Mouse (Mus musculus) ES-E14 (cell line): ENCODE data around the gene Atxn1. TPM values are rescaled to one million over a fixed set of nuclear protein-coding genes. Genes with fewer than 3 reads are reported as not detected.

Source experiments
- DNase-seq: peaks from one replicate; pipeline ENCODE4 v3.0.0-alpha.2; 2013; ENCODE audit warnings: low read depth, low spot score
- H3K27ac ChIP-seq: 2 replicates; pipeline ENCODE4 v1.5.1; 2012; ENCODE audit warnings: low read depth, mild to moderate bottlenecking, low read length, moderate library complexity, mixed read lengths; ENCODE audit not compliant: poor library complexity, insufficient read depth, severe bottlenecking
- H3K36me3 ChIP-seq: 2 replicates; pipeline ENCODE4 v1.6.1; 2012; ENCODE audit warnings: mild to moderate bottlenecking, low read length, moderate library complexity, mixed read lengths; ENCODE audit not compliant: control insufficient read depth, poor library complexity, insufficient read depth, severe bottlenecking
- H3K4me1 ChIP-seq, 2 experiments: fragments of 150-350 bp in 1 of 2; sonication (generic) in 1 of 2; 2 replicates each; pipeline ENCODE4 v1.6.1; 2012; ENCODE audit warnings: low read length in 2 of 2, mild to moderate bottlenecking in 1 of 2, mixed read lengths in 1 of 2; ENCODE audit not compliant: control insufficient read depth in 2 of 2, insufficient read depth in 2 of 2, poor library complexity in 1 of 2
- H3K4me3 ChIP-seq, 2 experiments: fragments of 150-350 bp in 1 of 2; sonication (generic) in 1 of 2; 2 replicates each; pipeline ENCODE4 v1.5.1; 2012; ENCODE audit warnings: low read length in 2 of 2, low read depth in 1 of 2, mild to moderate bottlenecking in 1 of 2, mixed read lengths in 1 of 2; ENCODE audit not compliant: insufficient read depth in 1 of 2, poor library complexity in 1 of 2, severe bottlenecking in 1 of 2
- H3K9ac ChIP-seq: 2 replicates; pipeline ENCODE4 v1.6.1; 2012; ENCODE audit warnings: low read depth, mild to moderate bottlenecking, low read length, mixed read lengths; ENCODE audit not compliant: poor library complexity, insufficient read depth, severe bottlenecking
- H3K9me3 ChIP-seq: fragments of 150-350 bp; sonication (generic); 2 replicates; pipeline ENCODE4 v1.6.1; 2012; ENCODE audit warnings: low read depth, mild to moderate bottlenecking, low read length; ENCODE audit not compliant: control insufficient read depth, insufficient read depth
- CHD2 ChIP-seq: IDR thresholded peaks from 2 replicates; pipeline ENCODE4 v1.6.1; 2014; ENCODE audit warnings: mild to moderate bottlenecking, low read depth, low read length, inconsistent platforms
- HCFC1 ChIP-seq: IDR thresholded peaks from 2 replicates; pipeline ENCODE4 v1.6.1; 2012; ENCODE audit warnings: low read length, inconsistent platforms, borderline replicate concordance; ENCODE audit not compliant: insufficient read depth
- MAFK ChIP-seq: IDR thresholded peaks from 2 replicates; pipeline ENCODE4 v1.6.1; 2014; ENCODE audit warnings: mild to moderate bottlenecking, low read depth, low read length, inconsistent platforms; ENCODE audit not compliant: insufficient read depth
- ZC3H11A ChIP-seq: IDR thresholded peaks from 2 replicates; pipeline ENCODE4 v1.6.1; 2012; ENCODE audit warnings: low read depth, mild to moderate bottlenecking, inconsistent platforms, low read length, borderline replicate concordance
- ZNF384 ChIP-seq: IDR thresholded peaks from 2 replicates; pipeline ENCODE4 v1.6.1; 2012; ENCODE audit warnings: low read depth, low read length, inconsistent platforms
- in situ Hi-C, 2 experiments: fragments of 600-800 bp; cut with MboI; formaldehyde crosslinking; loops; one replicate each; pipeline ENCODE4 v1.15.1; 2025; ENCODE audit warnings: low sequenced_read_pairs in 2 of 2, inconsistent platforms in 1 of 2; ENCODE audit not compliant: unreplicated experiment in 2 of 2
- total RNA-seq: library from RNA; depleted of rRNA; stranded (reverse); fragments of 300-350 nt; gene quantifications from 2 replicates; pipeline ENCODE4 v1.2.3, GENCODE M21; 2012

Gene Atxn1
- total RNA-seq, 1 experiment = 7.8 TPM

DNA sequence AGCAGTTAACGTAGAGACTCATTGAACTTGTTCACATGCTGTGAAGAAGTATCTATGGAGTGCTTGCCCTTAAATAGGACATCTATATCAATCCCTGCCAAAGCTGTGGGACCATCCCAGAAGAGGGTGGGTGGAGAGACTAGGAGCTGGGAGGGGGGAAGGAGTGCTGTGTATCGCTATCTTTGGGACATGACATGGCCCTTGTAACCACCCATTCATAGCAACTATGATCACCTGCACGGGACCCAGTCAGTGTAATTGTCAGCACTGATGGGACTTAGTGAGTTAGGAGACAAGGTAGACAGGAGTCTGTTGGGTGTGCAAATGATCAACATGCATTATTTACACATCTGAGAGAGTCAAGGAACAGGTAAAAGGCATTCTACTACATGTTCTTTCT, 405.6 kb downstream of the Atxn1 start:
- in situ Hi-C loops = no loop called here
- Histone ChIP-seq H3K9ac (no peak overlapping the region), H3K36me3 (no peaks in the 10 kb centered on the region), H3K4me1 (no peaks in the 10 kb centered on the region), H3K4me3 (no peak overlapping the region), H3K27ac (no peak overlapping the region), H3K9me3 (no peaks in the 10 kb centered on the region)
- no peak for DNase-seq
- no peak for TF ChIP-seq ZNF384
- no peak for TF ChIP-seq CHD2
- no peak for TF ChIP-seq MAFK
- no peak for TF ChIP-seq HCFC1

DNA sequence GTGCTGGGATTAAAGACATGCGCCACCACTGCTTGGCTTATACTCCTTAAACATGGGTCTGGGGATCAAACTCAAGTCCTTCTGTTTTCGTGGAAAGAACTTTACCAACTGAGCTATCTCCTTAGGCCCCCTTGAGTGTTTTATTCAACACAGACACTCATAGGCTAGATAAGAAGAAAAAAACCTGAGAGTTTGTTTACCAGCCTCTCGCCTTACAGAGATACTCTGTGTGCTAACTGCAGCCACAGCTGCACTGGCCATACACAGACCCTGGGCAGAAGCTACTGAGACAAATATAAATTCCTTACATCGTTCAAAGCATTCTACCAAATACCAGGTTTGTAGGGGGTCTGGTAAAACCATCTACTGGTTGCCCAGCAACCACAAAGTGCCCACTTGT, 406.4 kb downstream of the Atxn1 start:
- H3K4me1 ChIP-seq = no peaks in the 10 kb centered on the region
- H3K4me3 ChIP-seq = no peak overlapping the region
- no peak overlapping the region for H3K27ac ChIP-seq
- no peaks in the 10 kb centered on the region for H3K9me3 ChIP-seq
- TF ChIP-seq ZNF384 = no peak
- no peak for TF ChIP-seq ZC3H11A
- TF ChIP-seq MAFK = no peak
- TF ChIP-seq HCFC1 = no peak
- TF ChIP-seq CHD2 = no peak
- H3K9ac ChIP-seq = no peak overlapping the region
- in situ Hi-C loops = no loop called here
- H3K36me3 ChIP-seq = no peaks in the 10 kb centered on the region
- no peak for DNase-seq

DNA sequence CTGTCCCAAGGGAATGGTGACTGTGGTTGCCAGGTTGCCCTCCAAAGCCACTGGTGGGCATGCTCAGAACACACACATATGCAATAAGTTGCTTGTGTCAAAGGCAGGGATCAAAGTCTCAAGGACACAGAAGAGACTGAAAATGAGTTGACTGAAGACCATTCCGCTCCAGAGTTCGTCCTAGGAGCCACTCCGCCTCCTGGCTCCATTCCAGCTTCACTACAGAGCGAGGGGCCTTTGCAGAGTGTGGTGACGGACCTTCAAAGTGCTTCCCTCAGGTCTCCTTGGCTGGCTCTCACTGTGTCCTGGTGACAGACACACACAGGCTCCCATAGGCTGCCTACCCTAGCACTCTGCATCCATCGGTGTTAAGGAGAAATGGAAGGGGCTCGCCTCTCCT, 411.1 kb downstream of the Atxn1 start:
- no peaks in the 10 kb centered on the region for H3K4me1 ChIP-seq
- H3K4me3 ChIP-seq = no peak overlapping the region
- TF ChIP-seq ZC3H11A (no peak), HCFC1 (no peak), MAFK (no peak), CHD2 (no peak), ZNF384 (no peak)
- no peak overlapping the region for H3K27ac ChIP-seq
- no peaks in the 10 kb centered on the region for H3K36me3 ChIP-seq
- no peak overlapping the region for H3K9ac ChIP-seq
- H3K9me3 ChIP-seq = no peaks in the 10 kb centered on the region
- no peak for DNase-seq
- in situ Hi-C loops = no loop called here

DNA sequence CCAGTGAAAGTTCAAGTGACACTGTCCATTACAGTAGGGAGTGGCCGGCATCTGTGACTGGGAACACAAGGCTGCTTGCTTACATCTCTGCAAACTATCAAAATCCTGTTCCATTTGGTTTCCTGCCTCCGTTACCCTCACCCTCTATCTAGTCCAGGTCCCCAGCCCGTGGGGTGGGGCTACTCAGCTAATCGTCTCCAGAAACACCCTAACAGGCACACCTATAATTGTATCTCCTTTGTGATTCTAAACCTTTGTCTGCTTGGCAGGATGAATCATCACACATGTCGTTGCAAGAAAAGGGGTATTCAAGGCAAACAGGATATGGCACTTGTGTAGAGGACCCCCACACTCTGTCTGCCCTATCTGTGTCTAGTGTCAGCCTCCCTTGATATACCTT, 417.3 kb downstream of the Atxn1 start:
- no peak for DNase-seq
- in situ Hi-C loops = no loop called here
- Histone ChIP-seq H3K4me3 (no peak overlapping the region), H3K36me3 (no peaks in the 10 kb centered on the region), H3K4me1 (no peaks in the 10 kb centered on the region), H3K9me3 (no peaks in the 10 kb centered on the region), H3K9ac (no peak overlapping the region), H3K27ac (no peak overlapping the region)
- no peak for TF ChIP-seq MAFK
- no peak for TF ChIP-seq HCFC1
- TF ChIP-seq ZNF384 = no peak
- no peak for TF ChIP-seq CHD2
- no peak for TF ChIP-seq ZC3H11A

DNA sequence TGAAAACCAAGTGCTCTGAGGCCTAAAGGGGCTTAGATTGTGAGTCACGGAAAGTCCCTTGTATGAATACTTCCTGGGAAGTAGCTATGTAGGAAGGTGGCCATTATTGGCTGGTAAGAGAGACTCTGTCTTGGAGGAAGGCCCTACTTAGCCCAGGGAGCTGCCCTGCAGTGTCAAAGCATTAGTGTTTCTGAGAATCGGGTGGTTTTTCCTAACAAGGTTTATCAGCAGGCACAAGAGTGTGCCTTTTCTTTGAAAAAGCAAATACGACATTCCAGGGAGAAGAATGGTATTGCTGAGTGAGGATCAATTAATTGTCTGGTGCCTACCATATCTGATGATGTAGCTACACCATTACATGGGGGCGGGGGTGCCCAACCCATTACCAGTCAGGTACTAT, 417.9 kb downstream of the Atxn1 start:
- in situ Hi-C loops = no loop called here
- H3K27ac ChIP-seq = no peak overlapping the region
- no peaks in the 10 kb centered on the region for H3K4me1 ChIP-seq
- no peaks in the 10 kb centered on the region; the same call in 1 of the 2 replicates for H3K36me3 ChIP-seq
- no peak overlapping the region for H3K9ac ChIP-seq
- TF ChIP-seq MAFK (no peak), HCFC1 (no peak), ZC3H11A (no peak), CHD2 (no peak), ZNF384 (no peak)
- no peak for DNase-seq
- H3K4me3 ChIP-seq = no peak overlapping the region
- H3K9me3 ChIP-seq = no peaks in the 10 kb centered on the region
